Mouse (Mus musculus) MEL (cell line): ENCODE measurements at regions not wholly inside any gene's neighbourhood (a gene's known extent, or its start where the extent isn't known, plus 50 kb on each side); places are given as distances from the start of the nearest gene placed in this dataset.

Experiments
- DNase-seq: peaks from one replicate; pipeline ENCODE4 v3.0.0; 2011; ENCODE audit warnings: low read depth, low spot score
- H3K27ac ChIP-seq: 2 replicates; pipeline ENCODE4 v1.5.1; 2012; ENCODE audit warnings: low read depth, mild to moderate bottlenecking, control low read depth, low read length, moderate library complexity; ENCODE audit not compliant: control insufficient read depth
- H3K27me3 ChIP-seq, 2 experiments: fragments of 150-350 bp in 1 of 2; sonication (generic) in 1 of 2; 2 replicates each; pipeline ENCODE4 v1.6.1; 2012; ENCODE audit warnings: low read length in 2 of 2, mild to moderate bottlenecking in 2 of 2, improper control_type of control experiment in 1 of 2, moderate library complexity in 1 of 2; ENCODE audit not compliant: insufficient read depth in 2 of 2, control insufficient read depth in 1 of 2
- H3K36me3 ChIP-seq, 2 experiments: 2 replicates each; pipeline ENCODE4 v1.6.1; 2012 to 2014; ENCODE audit warnings: low read length in 2 of 2, improper control_type of control experiment in 1 of 2, inconsistent platforms in 1 of 2, mild to moderate bottlenecking in 1 of 2; ENCODE audit not compliant: insufficient read depth in 2 of 2, control insufficient read depth in 1 of 2
- H3K4me1 ChIP-seq, 2 experiments: fragments of 150-350 bp in 1 of 2; sonication (generic) in 1 of 2; 2 replicates each; pipeline ENCODE4 v1.6.1; 2012; ENCODE audit warnings: low read length in 2 of 2, improper control_type of control experiment in 1 of 2, mild to moderate bottlenecking in 1 of 2; ENCODE audit not compliant: insufficient read depth in 2 of 2, control insufficient read depth in 1 of 2
- H3K4me3 ChIP-seq, 2 experiments: fragments of 150-350 bp in 1 of 2; sonication (generic) in 1 of 2; 2 replicates each; pipeline ENCODE4 v1.5.1; 2012; ENCODE audit warnings: low read depth in 2 of 2, low read length in 2 of 2, mild to moderate bottlenecking in 2 of 2, moderate library complexity in 2 of 2, control low read depth in 1 of 2, improper control_type of control experiment in 1 of 2; ENCODE audit not compliant: control insufficient read depth in 1 of 2, insufficient read depth in 1 of 2
- H3K79me2 ChIP-seq: 2 replicates; pipeline ENCODE4 v1.6.1; 2012; ENCODE audit warnings: mild to moderate bottlenecking, low read length, moderate library complexity; ENCODE audit not compliant: control insufficient read depth, poor library complexity, insufficient read depth
- H3K9ac ChIP-seq: 2 replicates; pipeline ENCODE4 v1.6.1; 2012; ENCODE audit warnings: low read depth, mild to moderate bottlenecking, control low read depth, low read length, moderate library complexity; ENCODE audit not compliant: control insufficient read depth, poor library complexity, severe bottlenecking
- H3K9me3 ChIP-seq: fragments of 150-350 bp; sonication (generic); replicated peaks from 2 replicates; pipeline ENCODE4 v1.6.1; 2012; ENCODE audit warnings: mild to moderate bottlenecking, low read length, improper control_type of control experiment, moderate library complexity; ENCODE audit not compliant: insufficient read depth
- CHD1 ChIP-seq: IDR thresholded peaks from 2 replicates; pipeline ENCODE4 v1.6.1; 2012; ENCODE audit warnings: low read depth, mild to moderate bottlenecking, inconsistent platforms, low read length, improper control_type of control experiment
- E2F4 ChIP-seq: IDR thresholded peaks from 2 replicates; pipeline ENCODE4 v1.6.1; 2011; ENCODE audit warnings: low read depth, low read length, improper control_type of control experiment, borderline replicate concordance
- EP300 ChIP-seq, 2 experiments: IDR thresholded peaks; 2 replicates each; pipeline ENCODE4 v1.6.1; 2011; ENCODE audit warnings: improper control_type of control experiment in 2 of 2, low read length in 2 of 2, low read depth in 1 of 2, mild to moderate bottlenecking in 1 of 2
- ETS1 ChIP-seq: IDR thresholded peaks from 2 replicates; pipeline ENCODE4 v1.6.1; 2012; ENCODE audit warnings: low read depth, mild to moderate bottlenecking, inconsistent platforms, low read length, improper control_type of control experiment, moderate library complexity
- GABPA ChIP-seq: IDR thresholded peaks from 2 replicates; pipeline ENCODE4 v1.6.1; 2012; ENCODE audit warnings: low read depth, mild to moderate bottlenecking, inconsistent platforms, low read length, improper control_type of control experiment, moderate library complexity
- GATA1 ChIP-seq: IDR thresholded peaks from 2 replicates; pipeline ENCODE4 v1.6.1; 2011; ENCODE audit warnings: low read depth, low read length, improper control_type of control experiment
- HCFC1 ChIP-seq: IDR thresholded peaks from 2 replicates; pipeline ENCODE4 v1.6.1; 2012; ENCODE audit warnings: low read depth, mild to moderate bottlenecking, inconsistent platforms, low read length, improper control_type of control experiment, moderate library complexity
- JUND ChIP-seq: IDR thresholded peaks from 2 replicates; pipeline ENCODE4 v1.6.1; 2011; ENCODE audit warnings: low read depth, mild to moderate bottlenecking, improper control_type of control experiment, low read length
- KAT2A ChIP-seq: conservative IDR thresholded peaks from 2 replicates; pipeline ENCODE4 v1.6.1; 2012; ENCODE audit warnings: low read depth, low read length, improper control_type of control experiment, inconsistent platforms
- MXI1 ChIP-seq: IDR thresholded peaks from 2 replicates; pipeline ENCODE4 v1.6.1; 2011; ENCODE audit warnings: mild to moderate bottlenecking, low read depth, low read length, improper control_type of control experiment
- NELFE ChIP-seq: IDR thresholded peaks from 2 replicates; pipeline ENCODE4 v1.6.1; 2011; ENCODE audit warnings: low read depth, low read length, improper control_type of control experiment
- POLR2A ChIP-seq, 2 experiments: IDR thresholded peaks; 2 replicates each; pipeline ENCODE4 v1.6.1; 2011 to 2012; ENCODE audit warnings: low read length in 2 of 2, mild to moderate bottlenecking in 2 of 2, control low read depth in 1 of 2, improper control_type of control experiment in 1 of 2, low read depth in 1 of 2, moderate library complexity in 1 of 2; ENCODE audit not compliant: control insufficient read depth in 1 of 2, insufficient read depth in 1 of 2, poor library complexity in 1 of 2
- POLR2AphosphoS5 ChIP-seq: IDR thresholded peaks from 2 replicates; pipeline ENCODE4 v1.6.1; 2012; ENCODE audit warnings: low read depth, borderline replicate concordance, mild to moderate bottlenecking, inconsistent platforms, low read length, moderate library complexity, mixed read lengths
- SIN3A ChIP-seq: IDR thresholded peaks from 2 replicates; pipeline ENCODE4 v1.6.1; 2012; ENCODE audit warnings: low read length, improper control_type of control experiment, inconsistent platforms
- SMC3 ChIP-seq: IDR thresholded peaks from 2 replicates; pipeline ENCODE4 v1.6.1; 2011; ENCODE audit warnings: low read depth, low read length, improper control_type of control experiment
- TBP ChIP-seq: IDR thresholded peaks from 2 replicates; pipeline ENCODE4 v1.8.0; 2011; ENCODE audit warnings: low read depth, low read length, improper control_type of control experiment
- ZMIZ1 ChIP-seq: IDR thresholded peaks from 2 replicates; pipeline ENCODE4 v1.6.1; 2012; ENCODE audit warnings: low read depth, mild to moderate bottlenecking, inconsistent platforms, low read length, improper control_type of control experiment, moderate library complexity

- Histone ChIP-seq H3K9ac (no peak overlapping the region), H3K36me3 (no peaks in the 10 kb centered on the region), H3K4me3 (no peak overlapping the region), H3K27me3 (no peaks in the 10 kb centered on the region), H3K4me1 (no peaks in the 10 kb centered on the region), H3K9me3 (no peaks in the 10 kb centered on the region), H3K27ac (no peak overlapping the region), H3K79me2 (no peaks in the 10 kb centered on the region)
- no peak for DNase-seq
- TF ChIP-seq MXI1 (no peak), GABPA (no peak), ZMIZ1 (no peak), HCFC1 (no peak), JUND (no peak), ETS1 (no peak), KAT2A (no peak), E2F4 (no peak), CHD1 (no peak), SIN3A (no peak), SMC3 (no peak)
- TF ChIP-seq, all 39 proteins: peak for 0
Observed at GRCm38 (mm10) chr3:42467125-42467524, 724.7 kb downstream of the D3Ertd751e start.

GRCm38 (mm10) chr3:42514922-42515593 is 772.6 kb downstream of the D3Ertd751e start:
- Histone ChIP-seq H3K9ac (no peak overlapping the region), H3K27ac (no peak overlapping the region), H3K27me3 (no peaks in the 10 kb centered on the region), H3K4me1 (no peaks in the 10 kb centered on the region), H3K4me3 (no peak overlapping the region), H3K9me3 (no peaks in the 10 kb centered on the region), H3K79me2 (no peaks in the 10 kb centered on the region), H3K36me3 (no peaks in the 10 kb centered on the region)
- DNase-seq: no peak
- TF ChIP-seq TBP (no peak), GATA1 (no peak), NELFE (no peak), POLR2AphosphoS5 (no peak), JUND (no peak), POLR2A (IDR thresholded peaks at IDR 0.05; ENCODE audit: control insufficient read depth in 1 of 2, insufficient read depth in 1 of 2, low read depth in 1 of 2, low read length in 2 of 2, poor library complexity in 1 of 2) (no peak), EP300 (IDR thresholded peaks at IDR 0.05; ENCODE audit: low read depth in 1 of 2, low read length in 2 of 2) (no peak)
